Mouse (Mus musculus) erythroblast, embryonic 14.5 days (primary cell): Measurements from ENCODE around the gene Atp8b4.

Experiments used
- GATA1 ChIP-seq: IDR thresholded peaks from 2 replicates; pipeline ENCODE4 v1.6.1; 2012; ENCODE audit warnings: low read length, inconsistent platforms, mixed read lengths
- TAL1 ChIP-seq: IDR thresholded peaks from 3 replicates; pipeline ENCODE4 v1.6.1; 2012; ENCODE audit warnings: low read length, inconsistent platforms, mixed read lengths

- no peak for TF ChIP-seq GATA1
- no peak for TF ChIP-seq TAL1
These were observed 183.5 kb downstream of the Atp8b4 start for GRCm38 (mm10) chr2:126316942-126317341.
